Mouse (Mus musculus): ENCODE results near the gene Gm11549. TPM values are rescaled to one million over a fixed set of nuclear protein-coding genes. Genes with fewer than 3 reads are reported as not detected.

Gene Gm11549
- polyA plus RNA-seq, 1 experiment from 2014 or later: not detected

GRCm38 (mm10) chr3:36500976-36501375 is 20.6 kb downstream of the Gm11549 start:
- Histone ChIP-seq H3K4me1 (ENCODE audit: control insufficient read depth, low read depth, low read length) (no peaks in the 10 kb centered on the region), H3K27ac (ENCODE audit: low read length) (no peak overlapping the region), H3K36me3 (ENCODE audit: control insufficient read depth, insufficient read depth) (no peaks in the 10 kb centered on the region), H3K9me3 (replicated peaks; ENCODE audit: control insufficient read depth, low read length) (no peaks in the 10 kb centered on the region), H3K27me3 (ENCODE audit: control insufficient read depth, insufficient read depth, low read depth, low read length) (no peaks in the 10 kb centered on the region), H3K4me3 (ENCODE audit: low read depth, low read length) (no peak overlapping the region), H3K4me2 (ENCODE audit: low read depth, low read length) (no peak overlapping the region), H3K9ac (ENCODE audit: low read depth, low read length) (no peak overlapping the region)
- no peak for ATAC-seq (ENCODE audit: low read depth)
- 58% methylated on average over 8 of the region's 8 CpGs for WGBS (ENCODE audit: insufficient replicate concordance)

- no peaks in the 10 kb centered on the region for H3K4me1 ChIP-seq (ENCODE audit: control insufficient read depth, low read depth, low read length)
- H3K4me2 ChIP-seq (ENCODE audit: low read depth, low read length): no peak overlapping the region
- no peak overlapping the region for H3K27ac ChIP-seq (ENCODE audit: low read length)
- H3K27me3 ChIP-seq (ENCODE audit: control insufficient read depth, insufficient read depth, low read depth, low read length): no peaks in the 10 kb centered on the region
- H3K4me3 ChIP-seq (ENCODE audit: low read depth, low read length): no peak overlapping the region
- no peaks in the 10 kb centered on the region for H3K9me3 ChIP-seq (replicated peaks; ENCODE audit: control insufficient read depth, low read length)
- H3K9ac ChIP-seq (ENCODE audit: low read depth, low read length): no peak overlapping the region
- no peak for ATAC-seq (ENCODE audit: low read depth)
- WGBS (ENCODE audit: insufficient replicate concordance): 86% methylated on average over 7 of the region's 7 CpGs
- H3K36me3 ChIP-seq (ENCODE audit: control insufficient read depth, insufficient read depth): no peaks in the 10 kb centered on the region
Observed at GRCm38 (mm10) chr3:36499418-36499817, 22.2 kb downstream of the Gm11549 start.

- no peak for ATAC-seq (ENCODE audit: low read depth)
- no peak overlapping the region for H3K4me3 ChIP-seq (ENCODE audit: low read depth, low read length)
- 79% methylated on average over 6 of the region's 6 CpGs for WGBS (ENCODE audit: insufficient replicate concordance)
Observed at GRCm38 (mm10) chr3:36498224-36498623, 23.4 kb downstream of the Gm11549 start.

GRCm38 (mm10) chr3:36496746-36497145 is 24.9 kb downstream of the Gm11549 start:
- Histone ChIP-seq H3K4me2 (ENCODE audit: low read depth, low read length) (no peak overlapping the region), H3K36me3 (ENCODE audit: control insufficient read depth, insufficient read depth) (no peaks in the 10 kb centered on the region), H3K27ac (ENCODE audit: low read length) (no peak overlapping the region), H3K27me3 (ENCODE audit: control insufficient read depth, insufficient read depth, low read depth, low read length) (no peaks in the 10 kb centered on the region), H3K4me3 (ENCODE audit: low read depth, low read length) (no peak overlapping the region), H3K9ac (ENCODE audit: low read depth, low read length) (no peak overlapping the region), H3K4me1 (ENCODE audit: control insufficient read depth, low read depth, low read length) (no peaks in the 10 kb centered on the region), H3K9me3 (replicated peaks; ENCODE audit: control insufficient read depth, low read length) (no peaks in the 10 kb centered on the region)
- no peak for ATAC-seq (ENCODE audit: low read depth)
- WGBS (ENCODE audit: insufficient replicate concordance): 14% methylated on average over 14 of the region's 14 CpGs

More at GRCm38 (mm10) chr3:36498224-36498623, 23.4 kb downstream of the Gm11549 start:
- H3K9me3 ChIP-seq (replicated peaks; ENCODE audit: control insufficient read depth, low read length): no peaks in the 10 kb centered on the region
- no peaks in the 10 kb centered on the region for H3K36me3 ChIP-seq (ENCODE audit: control insufficient read depth, insufficient read depth)
- H3K27me3 ChIP-seq (ENCODE audit: control insufficient read depth, insufficient read depth, low read depth, low read length): no peaks in the 10 kb centered on the region
- no peaks in the 10 kb centered on the region for H3K4me1 ChIP-seq (ENCODE audit: control insufficient read depth, low read depth, low read length)
- H3K4me2 ChIP-seq (ENCODE audit: low read depth, low read length): no peak overlapping the region
- no peak overlapping the region for H3K9ac ChIP-seq (ENCODE audit: low read depth, low read length)
- H3K27ac ChIP-seq (ENCODE audit: low read length): no peak overlapping the region

GRCm38 (mm10) chr3:36496273-36496672 is 25.3 kb downstream of the Gm11549 start:
- no peaks in the 10 kb centered on the region for H3K36me3 ChIP-seq (ENCODE audit: control insufficient read depth, insufficient read depth)
- no peak overlapping the region for H3K27ac ChIP-seq (ENCODE audit: low read length)
- no peaks in the 10 kb centered on the region for H3K27me3 ChIP-seq (ENCODE audit: control insufficient read depth, insufficient read depth, low read depth, low read length)
- H3K9me3 ChIP-seq (replicated peaks; ENCODE audit: control insufficient read depth, low read length): no peaks in the 10 kb centered on the region
- H3K4me2 ChIP-seq (ENCODE audit: low read depth, low read length): no peak overlapping the region
- no peak for ATAC-seq (ENCODE audit: low read depth)
- H3K4me3 ChIP-seq (ENCODE audit: low read depth, low read length): no peak overlapping the region
- no peaks in the 10 kb centered on the region for H3K4me1 ChIP-seq (ENCODE audit: control insufficient read depth, low read depth, low read length)
- WGBS (ENCODE audit: insufficient replicate concordance): 71% methylated on average over 9 of the region's 9 CpGs
- H3K9ac ChIP-seq (ENCODE audit: low read depth, low read length): no peak overlapping the region

- Histone ChIP-seq H3K4me2 (ENCODE audit: low read depth, low read length) (0 out of 2 replicates have a peak overlapping the region, but pooled peaks have one; percentile 1), H3K36me3 (ENCODE audit: control insufficient read depth, insufficient read depth) (no peaks in the 10 kb centered on the region), H3K27ac (ENCODE audit: low read length) (no peak overlapping the region), H3K27me3 (ENCODE audit: control insufficient read depth, insufficient read depth, low read depth, low read length) (no peaks in the 10 kb centered on the region), H3K9me3 (replicated peaks; ENCODE audit: control insufficient read depth, low read length) (no peaks in the 10 kb centered on the region), H3K9ac (ENCODE audit: low read depth, low read length) (no peak overlapping the region), H3K4me1 (ENCODE audit: control insufficient read depth, low read depth, low read length) (no peaks in the 10 kb centered on the region), H3K4me3 (ENCODE audit: low read depth, low read length) (no peak overlapping the region)
- 5% methylated on average over 6 of the region's 6 CpGs for WGBS (ENCODE audit: insufficient replicate concordance)
- peak; percentile 63 for ATAC-seq (ENCODE audit: low read depth)
Observed at GRCm38 (mm10) chr3:36495436-36495835, 26.2 kb downstream of the Gm11549 start.

GRCm38 (mm10) chr3:36494613-36495012 is 27.0 kb downstream of the Gm11549 start:
- Histone ChIP-seq H3K9me3 (replicated peaks; ENCODE audit: control insufficient read depth, low read length) (no peaks in the 10 kb centered on the region), H3K36me3 (ENCODE audit: control insufficient read depth, insufficient read depth) (no peaks in the 10 kb centered on the region), H3K27ac (ENCODE audit: low read length) (no peak overlapping the region), H3K27me3 (ENCODE audit: control insufficient read depth, insufficient read depth, low read depth, low read length) (no peaks in the 10 kb centered on the region), H3K4me3 (ENCODE audit: low read depth, low read length) (no peak overlapping the region), H3K4me2 (ENCODE audit: low read depth, low read length) (no peak overlapping the region), H3K9ac (ENCODE audit: low read depth, low read length) (no peak overlapping the region), H3K4me1 (ENCODE audit: control insufficient read depth, low read depth, low read length) (no peaks in the 10 kb centered on the region)
- no peak for ATAC-seq (ENCODE audit: low read depth)
- WGBS (ENCODE audit: insufficient replicate concordance): 58% methylated on average over 2 of the region's 2 CpGs

GRCm38 (mm10) chr3:36493641-36494283 is 27.9 kb downstream of the Gm11549 start:
- Histone ChIP-seq H3K4me3 (ENCODE audit: low read depth, low read length) (no peak overlapping the region), H3K27ac (ENCODE audit: low read length) (no peak overlapping the region), H3K4me1 (ENCODE audit: control insufficient read depth, low read depth, low read length) (no peaks in the 10 kb centered on the region), H3K9me3 (replicated peaks; ENCODE audit: control insufficient read depth, low read length) (no peaks in the 10 kb centered on the region), H3K36me3 (ENCODE audit: control insufficient read depth, insufficient read depth) (no peaks in the 10 kb centered on the region), H3K27me3 (ENCODE audit: control insufficient read depth, insufficient read depth, low read depth, low read length) (no peaks in the 10 kb centered on the region), H3K9ac (ENCODE audit: low read depth, low read length) (no peak overlapping the region), H3K4me2 (ENCODE audit: low read depth, low read length) (no peak overlapping the region)
- no peak for ATAC-seq (ENCODE audit: low read depth)
- WGBS (ENCODE audit: insufficient replicate concordance): 49% methylated on average over 6 of the region's 6 CpGs

- H3K9ac ChIP-seq (ENCODE audit: low read depth, low read length): no peak overlapping the region
- H3K27me3 ChIP-seq (ENCODE audit: control insufficient read depth, insufficient read depth, low read depth, low read length): no peaks in the 10 kb centered on the region
- no peak overlapping the region for H3K27ac ChIP-seq (ENCODE audit: low read length)
- no peaks in the 10 kb centered on the region for H3K9me3 ChIP-seq (replicated peaks; ENCODE audit: control insufficient read depth, low read length)
- no peak for ATAC-seq (ENCODE audit: low read depth)
- no peaks in the 10 kb centered on the region for H3K36me3 ChIP-seq (ENCODE audit: control insufficient read depth, insufficient read depth)
- no peak overlapping the region for H3K4me2 ChIP-seq (ENCODE audit: low read depth, low read length)
- no peak overlapping the region for H3K4me3 ChIP-seq (ENCODE audit: low read depth, low read length)
- no peaks in the 10 kb centered on the region for H3K4me1 ChIP-seq (ENCODE audit: control insufficient read depth, low read depth, low read length)
- 38% methylated on average over 9 of the region's 9 CpGs for WGBS (ENCODE audit: insufficient replicate concordance)
Observed at GRCm38 (mm10) chr3:36492716-36493391, 28.8 kb downstream of the Gm11549 start.
